Mouse (Mus musculus): ENCODE measurements around the gene Dnm3. TPM values are rescaled to one million over a fixed set of nuclear protein-coding genes. Genes with fewer than 3 reads are reported as not detected.

Dnm3 gene
- polyA plus RNA-seq, 1 experiment, result 0.09 TPM

DNA sequence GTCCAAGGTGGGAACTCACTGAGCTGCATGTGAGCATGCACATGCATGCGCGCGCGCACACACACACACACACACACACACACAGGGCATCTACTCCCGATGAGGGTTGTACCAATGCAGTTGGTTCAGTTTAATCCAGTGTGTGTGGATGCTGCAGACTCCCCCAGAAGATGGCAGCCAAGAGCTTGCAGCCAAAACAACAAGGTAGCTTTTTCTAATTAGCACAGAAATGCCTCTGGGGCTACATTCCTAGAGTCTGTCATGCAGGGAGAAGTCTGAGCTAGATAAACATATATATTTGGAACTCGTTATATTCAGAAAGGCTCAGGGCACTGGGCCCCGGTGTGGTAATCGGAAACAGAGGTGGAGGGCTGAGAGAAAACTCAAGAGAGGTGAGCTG lies 118.6 kb downstream of the Dnm3 start:
- no peak for TF ChIP-seq GATA1 (IDR thresholded peaks at IDR 0.05; ENCODE audit: low read length)

- TF ChIP-seq GATA1 (IDR thresholded peaks at IDR 0.05; ENCODE audit: low read length), result no peak
Observed at GRCm38 (mm10) chr1:162358036-162358435, 119.8 kb downstream of the Dnm3 start.

GRCm38 (mm10) chr1:162356481-162356880 lies 121.4 kb downstream of the Dnm3 start:
- TF ChIP-seq GATA1 (IDR thresholded peaks at IDR 0.05; ENCODE audit: low read length), result no peak

DNA sequence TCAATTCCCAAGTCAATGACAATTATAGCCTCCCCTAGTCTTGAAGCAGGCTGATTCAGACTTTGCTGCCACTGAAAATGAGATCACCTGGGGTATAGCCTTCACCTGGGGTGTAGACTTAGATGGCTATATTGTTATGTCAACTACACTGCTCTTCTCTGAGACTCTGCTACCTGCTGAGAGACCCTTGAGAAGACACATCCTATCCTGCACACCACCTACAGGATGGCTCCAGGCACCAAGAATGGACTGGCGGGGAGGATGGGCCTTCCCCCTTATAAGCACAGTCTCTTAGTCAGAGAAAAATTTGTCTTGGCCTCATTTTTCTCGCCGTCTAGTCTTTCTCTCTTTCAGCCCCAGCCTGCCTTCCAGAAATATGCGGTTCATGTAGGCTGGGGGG lies 123.1 kb downstream of the Dnm3 start:
- TF ChIP-seq GATA1 (IDR thresholded peaks at IDR 0.05; ENCODE audit: low read length), result no peak

DNA sequence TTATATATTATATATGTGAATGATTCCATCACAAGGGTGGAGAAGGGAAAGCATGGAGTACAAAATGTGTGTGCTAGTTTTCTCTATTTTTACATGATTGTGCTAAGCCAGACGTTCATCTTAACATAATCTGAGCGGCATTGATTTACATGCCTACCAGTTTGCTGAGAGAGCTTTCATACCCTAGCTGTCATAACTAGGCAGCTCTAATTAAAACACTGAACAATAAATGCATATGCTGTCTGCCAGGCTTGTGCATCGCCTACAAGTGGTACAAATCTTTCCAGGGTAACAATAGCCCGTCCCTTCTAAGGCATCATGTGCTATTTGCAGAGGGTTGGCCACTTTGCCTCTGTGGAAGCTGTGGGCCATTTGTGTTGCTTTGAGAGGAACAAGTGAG lies 124.0 kb downstream of the Dnm3 start:
- TF ChIP-seq GATA1 (IDR thresholded peaks at IDR 0.05; ENCODE audit: low read length), result no peak

GRCm38 (mm10) chr1:162349306-162349705 lies 128.5 kb downstream of the Dnm3 start:
- TF ChIP-seq GATA1 (IDR thresholded peaks at IDR 0.05; ENCODE audit: low read length), result no peak

DNA sequence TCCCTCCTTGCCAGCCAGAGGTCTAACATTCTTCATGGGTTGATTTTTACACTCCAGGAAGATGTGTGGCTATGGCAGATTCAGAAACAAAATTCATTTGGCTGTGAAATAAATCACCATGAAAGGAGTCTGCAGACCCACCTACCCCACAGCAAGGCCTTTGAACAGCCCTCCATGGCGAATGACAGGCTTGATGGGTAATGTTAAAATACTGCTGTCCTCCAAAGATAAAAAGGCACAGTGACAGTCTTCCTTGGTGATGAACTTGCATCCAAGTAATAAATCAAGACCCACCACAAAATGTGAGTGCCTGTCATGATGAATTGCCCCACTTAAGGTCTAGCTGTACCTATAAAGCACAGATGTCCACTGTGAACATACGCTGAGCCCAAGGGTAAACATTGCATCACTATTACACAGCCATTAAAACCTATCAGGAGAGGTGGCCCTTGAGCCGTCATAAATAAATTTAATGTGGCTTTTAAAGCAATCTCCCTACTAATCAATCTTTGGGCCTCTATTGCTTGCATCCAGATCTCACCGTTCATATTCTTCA lies 131.3 kb downstream of the Dnm3 start:
- no peak for TF ChIP-seq GATA1 (IDR thresholded peaks at IDR 0.05; ENCODE audit: low read length)

GRCm38 (mm10) chr1:162337170-162337569 lies 140.7 kb downstream of the Dnm3 start:
- TF ChIP-seq GATA1 (IDR thresholded peaks at IDR 0.05; ENCODE audit: low read length), result no peak

- no peak for TF ChIP-seq GATA1 (IDR thresholded peaks at IDR 0.05; ENCODE audit: low read length)
Observed at GRCm38 (mm10) chr1:162336640-162337039, 141.2 kb downstream of the Dnm3 start.

GRCm38 (mm10) chr1:162336224-162336623 lies 141.6 kb downstream of the Dnm3 start:
- no peak for TF ChIP-seq GATA1 (IDR thresholded peaks at IDR 0.05; ENCODE audit: low read length)

DNA sequence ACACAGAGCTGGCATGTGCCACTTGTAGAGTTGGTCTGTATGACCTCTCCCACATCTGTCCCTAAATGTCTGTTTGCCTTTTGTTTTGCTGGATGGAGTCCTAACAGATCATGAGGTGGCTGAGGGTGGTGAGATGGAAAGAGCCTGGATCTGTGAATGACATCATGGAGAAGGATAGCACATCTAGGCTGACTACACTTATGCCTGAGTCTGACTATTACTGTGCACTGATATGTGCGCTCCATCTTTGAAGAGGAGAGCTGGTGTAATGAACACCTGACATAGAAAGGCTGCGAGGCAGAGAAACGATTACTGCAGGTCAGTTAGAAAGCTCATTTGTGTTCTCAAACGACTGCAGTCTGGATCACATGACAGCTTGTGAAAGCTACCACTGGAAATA lies 149.2 kb downstream of the Dnm3 start:
- no peak for TF ChIP-seq GATA1 (IDR thresholded peaks at IDR 0.05; ENCODE audit: low read length)

- no peak for TF ChIP-seq GATA1 (IDR thresholded peaks at IDR 0.05; ENCODE audit: low read length)
Observed at GRCm38 (mm10) chr1:162327631-162328030, 150.2 kb downstream of the Dnm3 start.

- no peak for TF ChIP-seq GATA1 (IDR thresholded peaks at IDR 0.05; ENCODE audit: low read length)
Observed at GRCm38 (mm10) chr1:162324412-162324811, 153.4 kb downstream of the Dnm3 start.

DNA sequence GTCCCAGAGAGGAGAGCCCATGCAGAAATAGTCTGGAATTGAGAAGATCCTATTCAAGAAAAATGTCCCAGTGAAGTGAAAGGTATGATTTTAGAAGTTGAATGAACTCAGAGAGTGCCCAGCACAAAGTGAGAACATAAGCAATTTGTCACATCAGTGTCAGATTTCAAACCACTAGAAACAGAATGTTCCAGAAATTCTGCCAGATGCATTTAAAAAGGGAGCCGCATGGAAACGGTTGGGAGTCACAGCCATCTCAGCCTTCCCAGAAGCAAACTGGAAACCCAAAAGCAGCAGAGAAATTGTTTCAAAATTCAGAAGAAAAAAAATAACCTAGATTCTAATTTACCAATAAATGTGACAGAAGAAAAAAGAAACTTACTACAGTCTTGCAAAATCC lies 154.7 kb downstream of the Dnm3 start:
- no peak for TF ChIP-seq GATA1 (IDR thresholded peaks at IDR 0.05; ENCODE audit: low read length)

GRCm38 (mm10) chr1:162313451-162314276 lies 164.2 kb downstream of the Dnm3 start:
- no peak for TF ChIP-seq GATA1 (IDR thresholded peaks at IDR 0.05; ENCODE audit: low read length)

DNA sequence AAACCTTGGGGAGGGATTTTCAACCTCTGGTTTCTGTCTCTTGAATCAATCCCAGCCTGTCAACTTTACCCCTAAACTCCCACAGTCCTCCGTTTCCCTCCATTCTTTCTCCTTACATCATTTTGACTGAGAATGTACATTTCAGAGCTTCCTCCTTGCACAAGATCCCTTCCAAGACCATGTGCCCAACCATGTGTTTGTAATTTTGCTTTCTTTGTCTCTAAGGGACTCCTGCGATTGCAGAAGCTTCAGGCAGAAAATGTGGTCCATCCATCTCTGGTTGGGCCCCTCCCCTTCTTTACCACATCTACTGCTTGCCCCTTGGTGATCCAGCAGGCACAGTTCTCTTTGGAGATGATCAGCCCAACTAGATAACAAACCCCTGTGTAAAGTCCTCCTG lies 165.2 kb downstream of the Dnm3 start:
- TF ChIP-seq GATA1 (IDR thresholded peaks at IDR 0.05; ENCODE audit: low read length), result no peak

DNA sequence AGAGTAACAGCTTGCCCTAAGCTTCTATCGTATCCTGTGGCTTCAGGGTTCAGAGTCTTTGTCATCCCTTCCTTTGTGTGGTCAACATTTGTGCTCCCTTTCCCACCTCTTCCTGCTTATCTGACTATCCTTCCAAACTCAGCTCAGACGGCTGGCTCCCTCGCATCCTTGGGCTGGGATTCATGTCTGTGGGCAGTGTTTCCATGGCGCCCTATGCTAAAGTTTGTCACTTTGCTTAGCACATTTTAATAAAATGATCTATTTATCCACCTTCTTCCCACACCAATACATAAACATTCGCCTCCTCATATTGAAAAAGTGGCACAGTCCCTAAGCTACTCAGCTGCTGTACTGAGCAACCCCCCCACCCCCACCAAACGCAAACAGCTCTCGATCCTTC lies 165.7 kb downstream of the Dnm3 start:
- TF ChIP-seq GATA1 (IDR thresholded peaks at IDR 0.05; ENCODE audit: low read length), result no peak
